Mouse (Mus musculus) mouse trophoblast stem cell (cell line): Measurements from ENCODE around the gene Gm28230.

Source experiments
- in situ Hi-C, 2 experiments: fragments of 300-500 bp; cut with MseI, MboI; formaldehyde crosslinking; loops; 2 replicates in 1 of 2; 3 replicates in 1 of 2; pipeline ENCODE4 v1.15.1; 2025

Gm28230 gene

GRCm38 (mm10) chr2:74737578-74738070 is 11.1 kb downstream of the Gm28230 start:
- in situ Hi-C loops = no loop called here

DNA sequence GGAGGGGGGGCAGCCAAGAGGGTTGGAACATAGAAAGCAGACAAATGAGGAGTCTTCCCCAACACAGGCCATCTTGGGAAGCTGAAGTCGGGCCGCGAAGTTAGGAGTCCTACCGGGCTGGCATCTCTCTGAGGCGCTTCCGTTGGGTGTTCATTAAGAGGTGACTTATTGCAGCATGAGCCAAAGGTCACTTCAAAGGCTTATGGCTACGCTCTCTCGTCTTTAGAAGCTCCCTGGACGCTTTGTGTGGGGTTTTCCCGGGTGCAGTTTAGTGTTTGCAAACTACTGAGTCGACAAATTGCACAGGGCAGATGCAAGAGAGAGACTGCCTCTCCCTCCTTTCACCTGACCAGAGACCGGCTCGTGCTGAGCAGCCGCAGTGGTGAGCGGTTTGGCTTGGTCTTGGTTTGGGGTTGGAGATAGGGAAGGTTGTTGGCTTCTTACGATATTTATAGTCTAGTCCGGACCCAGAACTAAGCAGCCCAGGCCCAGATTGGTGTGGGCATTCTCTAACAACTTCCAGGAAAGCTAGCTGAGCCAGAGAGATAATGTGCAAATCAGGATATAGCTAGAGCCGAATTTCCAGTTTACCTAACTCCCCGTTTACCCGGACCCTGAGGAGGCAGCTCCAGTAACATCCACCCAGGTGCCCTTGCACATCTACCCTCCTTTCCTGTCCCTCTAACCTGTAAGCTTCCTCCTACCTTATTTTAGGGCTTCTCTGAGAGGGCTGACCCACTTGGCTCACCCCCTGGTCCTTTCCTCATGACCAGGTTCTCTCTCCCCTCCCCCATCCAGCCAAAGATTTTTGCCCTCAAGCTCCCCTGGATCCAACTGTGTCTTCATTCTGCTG is 12.3 kb downstream of the Gm28230 start:
- in situ Hi-C loops = no loop called here

DNA sequence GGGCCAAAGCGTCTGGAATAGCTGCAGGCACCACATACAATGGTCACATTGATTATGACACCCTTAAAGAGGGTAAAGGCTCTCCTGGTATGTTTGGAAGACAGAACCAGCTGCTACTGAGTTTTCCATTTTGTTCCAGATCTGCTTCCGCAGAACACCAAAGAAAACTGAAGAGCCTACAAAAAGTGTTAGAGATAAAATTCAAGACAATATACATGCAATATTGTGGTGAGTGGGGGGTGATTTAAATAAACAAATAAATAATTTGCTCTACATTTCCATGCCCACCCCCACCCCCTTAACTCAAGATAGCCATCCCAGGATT is 12.9 kb downstream of the Gm28230 start:
- in situ Hi-C loops = no loop called here

DNA sequence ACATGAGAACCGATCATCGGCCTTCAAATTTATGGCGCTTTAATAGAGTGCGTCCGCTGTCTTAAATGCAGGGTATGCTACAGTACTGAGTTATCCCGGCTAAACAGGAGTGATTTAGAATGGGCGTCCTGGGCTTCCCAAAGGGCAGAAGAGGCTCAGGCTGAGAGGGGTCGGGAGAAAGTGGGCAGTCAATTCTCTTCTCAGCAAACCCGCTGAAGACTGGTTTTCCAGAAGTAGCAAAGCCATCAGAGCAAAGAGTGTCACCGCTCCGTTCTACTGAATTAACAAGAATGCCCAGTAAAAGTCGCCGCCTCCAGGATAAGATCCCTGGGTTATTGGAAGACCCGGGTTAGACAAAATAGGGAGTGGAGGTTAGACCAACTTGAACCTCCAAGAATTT is 13.3 kb downstream of the Gm28230 start:
- in situ Hi-C loops = no loop called here

GRCm38 (mm10) chr2:74740311-74741091 is 14.0 kb downstream of the Gm28230 start:
- in situ Hi-C loops = no loop called here

- in situ Hi-C loops = no loop called here
Measured at GRCm38 (mm10) chr2:74741252-74741978, 14.9 kb downstream of the Gm28230 start.

- in situ Hi-C loops = no loop called here
Measured at GRCm38 (mm10) chr2:74741979-74742277, 15.4 kb downstream of the Gm28230 start.

DNA sequence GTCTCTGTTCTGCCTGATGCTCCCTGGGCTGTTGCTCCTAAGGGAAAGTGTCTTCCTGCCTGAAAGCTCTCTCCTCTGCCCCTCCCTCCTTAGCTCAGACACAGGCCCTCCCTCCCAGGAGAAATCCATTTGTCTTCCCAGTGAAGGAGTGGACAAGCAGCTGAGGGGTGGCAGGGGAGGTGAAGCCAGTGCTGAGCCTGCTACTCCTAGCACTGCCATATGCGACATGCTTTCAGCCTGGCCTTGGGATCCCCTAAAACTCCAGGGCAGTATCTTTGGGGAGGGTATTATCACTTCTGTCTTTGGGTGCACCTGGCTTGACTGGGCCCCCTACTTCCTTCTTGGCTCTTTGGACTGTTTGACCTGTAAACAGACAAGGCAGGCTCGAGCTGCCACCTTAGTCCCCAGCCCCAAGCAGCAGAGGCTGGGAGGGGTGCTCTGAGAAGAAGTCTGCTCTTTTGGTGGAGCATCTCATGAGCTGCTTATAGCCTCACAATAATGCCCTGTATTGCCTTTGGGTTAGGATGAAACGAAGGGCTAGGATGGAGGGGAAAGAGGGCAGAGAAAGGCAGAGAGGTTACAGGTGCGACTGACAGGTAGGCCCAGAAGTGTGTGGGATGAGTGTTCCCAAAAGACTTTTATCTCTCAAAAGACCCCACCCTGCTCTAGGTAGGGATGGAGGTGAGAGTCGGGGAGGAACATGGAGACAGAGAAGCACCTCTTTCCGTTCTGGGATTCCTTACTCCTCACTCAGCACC is 19.2 kb downstream of the Gm28230 start:
- in situ Hi-C loops = no loop called here

DNA sequence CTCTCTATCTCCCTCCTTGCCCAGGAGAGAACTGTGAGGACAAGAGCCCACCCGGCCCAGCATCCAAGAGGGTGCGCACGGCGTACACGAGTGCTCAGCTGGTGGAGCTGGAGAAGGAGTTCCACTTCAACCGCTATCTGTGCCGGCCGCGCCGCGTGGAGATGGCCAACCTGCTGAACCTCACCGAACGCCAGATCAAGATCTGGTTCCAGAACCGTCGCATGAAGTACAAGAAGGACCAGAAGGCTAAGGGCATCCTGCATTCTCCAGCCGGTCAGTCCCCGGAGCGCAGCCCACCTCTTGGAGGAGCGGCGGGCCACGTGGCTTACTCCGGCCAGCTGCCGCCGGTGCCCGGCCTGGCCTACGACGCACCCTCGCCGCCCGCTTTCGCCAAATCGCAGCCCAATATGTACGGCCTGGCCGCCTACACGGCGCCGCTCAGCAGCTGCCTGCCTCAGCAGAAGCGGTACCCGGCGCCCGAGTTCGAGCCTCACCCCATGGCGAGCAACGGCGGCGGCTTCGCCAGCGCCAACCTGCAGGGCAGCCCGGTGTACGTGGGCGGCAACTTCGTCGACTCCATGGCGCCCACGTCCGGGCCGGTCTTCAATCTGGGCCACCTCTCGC is 19.9 kb downstream of the Gm28230 start:
- in situ Hi-C loops = no loop called here

DNA sequence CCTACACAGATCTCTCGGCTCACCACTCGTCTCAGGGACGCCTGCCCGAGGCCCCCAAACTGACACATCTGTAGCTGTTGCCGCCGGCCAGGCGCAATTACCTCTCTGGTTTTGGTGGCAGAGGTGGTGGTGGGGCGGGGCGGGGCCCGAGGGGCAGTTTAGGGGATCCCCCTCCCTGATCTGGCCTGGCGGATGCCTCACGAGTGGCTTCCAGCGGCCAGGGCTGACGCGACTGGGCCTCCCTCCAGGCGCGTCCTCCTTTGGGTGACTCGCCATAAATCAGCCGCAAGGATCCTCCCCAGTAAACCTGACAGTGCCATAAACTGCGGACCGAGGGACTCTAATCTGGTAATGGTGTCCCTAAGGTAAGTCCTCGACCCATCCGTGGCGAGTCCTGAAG is 20.5 kb downstream of the Gm28230 start:
- in situ Hi-C loops = no loop called here

DNA sequence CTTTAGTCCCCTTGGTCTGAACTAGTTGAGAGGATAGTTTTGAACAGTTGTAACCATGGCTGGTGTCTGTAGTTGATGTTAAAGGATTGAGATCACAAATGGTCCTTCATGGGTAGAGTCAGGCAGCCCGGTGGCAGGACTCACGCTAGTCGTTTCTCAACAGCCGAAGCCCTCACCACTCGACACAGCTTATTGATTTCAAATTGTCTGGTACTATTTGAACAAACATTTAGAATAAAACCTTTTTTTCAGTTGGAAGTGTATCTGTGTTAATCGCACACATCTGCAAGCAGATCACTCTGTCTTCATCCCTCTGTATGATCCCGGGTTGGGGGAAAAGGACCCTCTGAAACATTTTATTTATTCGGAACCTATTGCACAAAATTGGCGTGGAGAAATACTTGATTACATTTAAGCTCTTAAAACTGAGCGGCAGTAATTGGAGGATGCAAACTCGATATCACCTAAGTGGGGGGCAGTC is 21.2 kb downstream of the Gm28230 start:
- in situ Hi-C loops = no loop called here

GRCm38 (mm10) chr2:74748436-74748995 is 22.0 kb downstream of the Gm28230 start:
- in situ Hi-C loops = no loop called here

- in situ Hi-C loops = no loop called here
Measured at GRCm38 (mm10) chr2:74749337-74750121, 23.0 kb downstream of the Gm28230 start.

DNA sequence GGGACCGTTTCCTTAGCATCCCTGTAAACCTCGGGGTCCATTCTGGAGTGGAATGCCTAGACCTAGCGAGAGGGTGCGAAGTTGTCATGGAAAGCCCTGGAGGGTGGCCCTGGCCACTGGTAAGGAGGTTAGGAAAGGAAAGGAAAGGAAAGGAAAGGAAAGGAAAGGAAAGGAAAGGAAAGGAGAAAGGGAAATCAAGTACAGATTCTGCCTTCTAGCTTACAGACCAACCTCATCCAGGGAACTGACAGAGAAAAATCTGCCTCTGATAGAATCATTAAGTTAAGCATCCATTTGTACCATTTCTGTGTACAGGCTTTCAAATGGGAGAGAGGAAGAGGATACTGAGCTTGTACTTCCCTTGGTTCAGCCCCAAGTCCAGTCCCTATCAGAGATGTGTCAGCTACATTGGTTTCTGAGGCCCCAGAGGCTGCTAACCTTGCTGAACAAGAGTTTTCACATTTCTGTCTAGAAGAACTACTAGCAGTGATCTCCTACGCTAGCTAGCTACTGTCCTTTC is 24.3 kb downstream of the Gm28230 start:
- in situ Hi-C loops = no loop called here

DNA sequence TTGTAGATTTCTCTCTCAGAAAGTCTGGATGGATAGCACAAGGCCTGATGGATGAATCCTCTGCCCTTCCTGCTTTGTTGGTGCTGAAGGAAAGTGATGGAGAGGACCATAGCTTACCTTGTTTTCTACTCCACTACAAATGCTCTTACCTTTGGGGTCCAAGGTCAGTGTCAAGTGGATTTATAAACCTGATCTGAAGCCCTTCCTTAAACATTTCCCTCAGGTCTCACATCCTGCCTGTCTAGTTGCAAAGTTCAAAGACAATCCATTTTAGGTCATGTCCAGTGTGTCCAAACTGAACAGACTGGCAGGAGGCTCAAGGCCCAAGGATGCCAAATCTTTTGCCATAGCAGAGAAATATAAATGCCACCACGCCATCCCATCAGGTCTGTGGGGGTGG is 25.3 kb downstream of the Gm28230 start:
- in situ Hi-C loops = no loop called here

GRCm38 (mm10) chr2:74752431-74753174 is 26.1 kb downstream of the Gm28230 start:
- in situ Hi-C loops = no loop called here

GRCm38 (mm10) chr2:74753175-74753523 is 26.6 kb downstream of the Gm28230 start:
- in situ Hi-C loops = no loop called here

- in situ Hi-C loops = no loop called here
Measured at GRCm38 (mm10) chr2:74753711-74754110, 27.2 kb downstream of the Gm28230 start.

DNA sequence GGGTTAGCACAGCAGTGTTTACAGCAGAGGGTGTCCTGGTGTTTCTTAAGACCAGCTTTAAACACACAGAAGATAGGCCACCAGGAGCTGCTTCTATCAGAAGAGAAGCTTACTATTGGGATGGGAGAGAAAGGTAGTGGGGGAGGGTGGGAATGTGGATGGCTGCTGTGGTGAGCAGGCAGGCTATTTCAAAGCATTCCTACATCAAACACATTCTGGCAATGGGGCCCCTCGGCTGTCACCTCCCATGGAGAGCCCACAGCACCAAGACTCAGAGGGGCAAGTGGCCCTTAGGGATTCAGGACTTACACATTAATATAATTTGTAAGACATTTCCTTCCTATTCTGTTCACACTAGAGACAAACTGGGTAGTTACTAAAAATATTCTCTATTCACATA is 33.6 kb downstream of the Gm28230 start:
- in situ Hi-C loops = no loop called here
